Mouse (Mus musculus) brain, embryonic 14.5 days (tissue): ENCODE data around the gene Erg.

Experiments
- CTCF ChIP-seq: fragments of 200-500 bp; IDR thresholded peaks from 2 replicates; pipeline ENCODE4 v1.5.1; 2012; ENCODE audit warnings: inconsistent platforms, mild to moderate bottlenecking, moderate library complexity, borderline replicate concordance; ENCODE audit not compliant: insufficient read depth, insufficient read length; ENCODE audit errors: extremely low read depth
- POLR2A ChIP-seq: fragments of 200-500 bp; IDR thresholded peaks from 2 replicates; pipeline ENCODE4 v1.6.1; 2012; ENCODE audit warnings: mild to moderate bottlenecking, inconsistent platforms, borderline replicate concordance; ENCODE audit not compliant: poor library complexity, insufficient read depth, insufficient read length, severe bottlenecking; ENCODE audit errors: extremely low read depth

- no peak for TF ChIP-seq CTCF
- no peak for TF ChIP-seq POLR2A
These were observed 29.6 kb downstream of the Erg start for GRCm38 (mm10) chr16:95556834-95557233.
